Mouse (Mus musculus) T-cell, adult 2 months (primary cell): Measurements from ENCODE around the gene Mdga1.

Experiments
- DNase-seq: peaks from one replicate; pipeline ENCODE4 v3.0.0; 2022; ENCODE audit warnings: low spot score

Gene Mdga1

GRCm38 (mm10) chr17:29981568-29981967, 11.7 kb upstream of the Mdga1 start:
- no peak for DNase-seq

GRCm38 (mm10) chr17:29979841-29980240, 10.0 kb upstream of the Mdga1 start:
- peak; percentile 66 for DNase-seq

GRCm38 (mm10) chr17:29979020-29979419, 9.1 kb upstream of the Mdga1 start:
- DNase-seq: no peak

- DNase-seq: peak; percentile 61
These were observed 5.8 kb upstream of the Mdga1 start for GRCm38 (mm10) chr17:29975731-29976130.

GRCm38 (mm10) chr17:29973226-29973625, 3.3 kb upstream of the Mdga1 start:
- peak; percentile 80 for DNase-seq

GRCm38 (mm10) chr17:29971761-29972432, 2.0 kb upstream of the Mdga1 start:
- DNase-seq: no peak

- DNase-seq: no peak
These were observed 4.4 kb downstream of the Mdga1 start for GRCm38 (mm10) chr17:29965506-29965905.

- peak; percentile 52 for DNase-seq
These were observed 6.1 kb downstream of the Mdga1 start for GRCm38 (mm10) chr17:29963730-29964259.

- no peak for DNase-seq
These were observed 14.0 kb downstream of the Mdga1 start for GRCm38 (mm10) chr17:29955880-29956279.

GRCm38 (mm10) chr17:29954316-29954715, 15.6 kb downstream of the Mdga1 start:
- no peak for DNase-seq

GRCm38 (mm10) chr17:29951100-29951499, 18.8 kb downstream of the Mdga1 start:
- peak; percentile 44 for DNase-seq

- DNase-seq: no peak
These were observed 19.3 kb downstream of the Mdga1 start for GRCm38 (mm10) chr17:29950574-29950973.

GRCm38 (mm10) chr17:29947271-29947714, 22.6 kb downstream of the Mdga1 start:
- DNase-seq: no peak

- no peak for DNase-seq
These were observed 25.5 kb downstream of the Mdga1 start for GRCm38 (mm10) chr17:29944376-29944775.

- no peak for DNase-seq
These were observed 30.9 kb downstream of the Mdga1 start for GRCm38 (mm10) chr17:29939011-29939410.

GRCm38 (mm10) chr17:29937350-29937781, 32.5 kb downstream of the Mdga1 start:
- DNase-seq: no peak

GRCm38 (mm10) chr17:29934133-29934851, 35.6 kb downstream of the Mdga1 start:
- no peak for DNase-seq

- no peak for DNase-seq
These were observed 37.1 kb downstream of the Mdga1 start for GRCm38 (mm10) chr17:29932753-29933152.

GRCm38 (mm10) chr17:29931224-29931945, 38.5 kb downstream of the Mdga1 start:
- no peak for DNase-seq

GRCm38 (mm10) chr17:29928751-29929237, 41.1 kb downstream of the Mdga1 start:
- peak; percentile 42 for DNase-seq

GRCm38 (mm10) chr17:29925608-29926606, 44.0 kb downstream of the Mdga1 start:
- DNase-seq: no peak
